Mouse (Mus musculus): ENCODE results near the gene Rps27l. TPM values are rescaled to one million over a fixed set of nuclear protein-coding genes. Genes with fewer than 3 reads are reported as not detected.

Gene Rps27l
- polyA plus RNA-seq, 1 experiment from 2014 or later = 744 TPM

- peaks cover 5% of the 10 kb centered on the region; the same call in 1 of the 2 replicates for H3K9me3 ChIP-seq (replicated peaks)
- H3K27me3 ChIP-seq (replicated peaks) = peaks cover 4% of the 10 kb centered on the region; the same call in 1 of the 2 replicates
- peaks cover 6% of the 10 kb centered on the region; the same call in 1 of the 2 replicates for H3K36me3 ChIP-seq
- ATAC-seq = no peak
- peaks cover 62% of the 10 kb centered on the region for H3K4me1 ChIP-seq
- H3K27ac ChIP-seq = peak overlapping the region; percentile 90
- WGBS (ENCODE audit: insufficient replicate concordance) = 47% methylated on average over 6 of the region's 6 CpGs
- H3K9ac ChIP-seq = peak overlapping the region; percentile 58
- peak overlapping the region; percentile 71 for H3K4me2 ChIP-seq
- H3K4me3 ChIP-seq = peak overlapping the region; percentile 40
These were observed 43.1 kb downstream of the Rps27l start for GRCm38 (mm10) chr9:66988888-66989414.

DNA sequence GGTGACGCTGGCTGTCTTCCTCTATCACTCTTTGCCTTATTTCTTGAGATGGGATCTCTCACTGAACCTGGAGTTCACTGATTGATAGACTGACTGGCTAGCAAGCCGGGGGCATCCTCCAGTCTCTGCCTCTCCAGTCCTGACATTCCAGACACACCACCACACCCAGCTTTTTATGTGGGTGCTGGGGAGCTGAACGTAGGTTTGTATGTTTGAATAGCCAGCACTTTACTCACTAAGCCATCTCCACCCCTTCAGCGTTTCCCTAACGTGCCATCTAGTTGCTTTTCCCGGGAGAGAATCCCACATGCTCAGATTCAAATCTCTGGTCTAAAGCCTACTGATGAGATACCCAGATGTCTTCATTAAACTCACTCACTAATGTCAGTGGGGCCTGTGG is 43.7 kb downstream of the Rps27l start:
- Histone ChIP-seq H3K36me3 (peaks cover 6% of the 10 kb centered on the region; the same call in 1 of the 2 replicates), H3K4me3 (peak overlapping the region; percentile 40; the same call in 1 of the 2 replicates), H3K9ac (no peak overlapping the region), H3K9me3 (replicated peaks) (peaks cover 5% of the 10 kb centered on the region; the same call in 1 of the 2 replicates), H3K4me1 (peaks cover 69% of the 10 kb centered on the region), H3K4me2 (peak overlapping the region; percentile 71), H3K27me3 (replicated peaks) (no peaks in the 10 kb centered on the region; the same call in 1 of the 2 replicates), H3K27ac (peak overlapping the region; percentile 90; the same call in 1 of the 2 replicates)
- WGBS (ENCODE audit: insufficient replicate concordance) = 70% methylated on average over 6 of the region's 6 CpGs
- ATAC-seq = no peak

- Histone ChIP-seq H3K4me2 (peak overlapping the region; percentile 71; the same call in 1 of the 2 replicates), H3K4me3 (no peak overlapping the region), H3K9me3 (replicated peaks) (peaks cover 5% of the 10 kb centered on the region; the same call in 1 of the 2 replicates), H3K36me3 (peaks cover 6% of the 10 kb centered on the region; the same call in 1 of the 2 replicates), H3K4me1 (peaks cover 70% of the 10 kb centered on the region), H3K27ac (peak overlapping the region; percentile 74), H3K27me3 (replicated peaks) (no peaks in the 10 kb centered on the region; the same call in 1 of the 2 replicates), H3K9ac (no peak overlapping the region)
- no peak for ATAC-seq
- 86% methylated on average over 5 of the region's 5 CpGs for WGBS (ENCODE audit: insufficient replicate concordance)
These were observed 44.2 kb downstream of the Rps27l start for GRCm38 (mm10) chr9:66990046-66990445.

DNA sequence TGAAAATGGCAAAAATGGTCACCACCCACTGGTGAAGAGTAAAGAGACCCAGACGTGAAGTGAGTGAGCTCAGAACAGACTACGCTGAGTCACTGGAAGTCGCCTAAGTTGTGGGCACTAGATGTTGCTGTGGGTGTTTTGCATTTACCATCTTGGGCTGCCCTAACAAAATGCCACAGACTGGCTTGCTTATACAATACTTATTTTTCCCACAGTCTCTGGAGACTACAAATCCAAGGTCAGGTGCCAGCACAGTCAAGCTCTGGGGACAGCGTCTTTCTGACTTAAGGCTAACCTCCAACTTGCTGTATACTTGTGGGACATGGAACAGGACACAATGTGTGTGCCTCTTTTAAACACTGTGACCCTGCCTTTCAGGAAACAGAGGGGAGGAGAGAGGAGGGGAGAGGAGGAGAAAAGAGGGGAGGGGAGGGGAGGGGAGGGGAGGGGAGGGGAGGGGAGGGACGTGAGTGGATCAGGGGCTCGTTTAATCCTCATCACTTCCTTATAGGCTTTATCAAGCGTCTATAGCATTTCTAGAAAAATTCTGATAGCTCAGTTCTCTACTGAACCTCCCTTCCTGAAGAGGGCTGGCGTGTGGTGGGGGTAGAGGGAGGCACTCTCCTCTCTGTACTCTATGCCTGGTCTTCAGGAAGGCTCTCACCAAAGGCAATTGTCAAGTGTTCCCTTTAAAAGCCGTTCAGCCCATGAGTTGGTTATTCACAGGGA is 45.3 kb downstream of the Rps27l start:
- Histone ChIP-seq H3K27ac (peak overlapping the region; percentile 74), H3K9ac (peak overlapping the region; percentile 42), H3K27me3 (replicated peaks) (no peaks in the 10 kb centered on the region), H3K4me3 (no peak overlapping the region), H3K36me3 (peaks cover 6% of the 10 kb centered on the region; the same call in 1 of the 2 replicates), H3K4me2 (peak overlapping the region; percentile 25), H3K4me1 (peaks cover 70% of the 10 kb centered on the region), H3K9me3 (replicated peaks) (peaks cover 5% of the 10 kb centered on the region; the same call in 1 of the 2 replicates)
- ATAC-seq = no peak
- 37% methylated on average over 9 of the region's 9 CpGs for WGBS (ENCODE audit: insufficient replicate concordance)

GRCm38 (mm10) chr9:66991750-66992410 is 46.0 kb downstream of the Rps27l start:
- H3K4me2 ChIP-seq = peak overlapping the region; percentile 25
- peaks cover 6% of the 10 kb centered on the region; the same call in 1 of the 2 replicates for H3K36me3 ChIP-seq
- H3K4me1 ChIP-seq = peaks cover 63% of the 10 kb centered on the region
- 62% methylated on average over 8 of the region's 8 CpGs for WGBS (ENCODE audit: insufficient replicate concordance)
- no peaks in the 10 kb centered on the region for H3K27me3 ChIP-seq (replicated peaks)
- H3K9ac ChIP-seq = no peak overlapping the region
- no peak overlapping the region for H3K4me3 ChIP-seq
- H3K9me3 ChIP-seq (replicated peaks) = peaks cover 5% of the 10 kb centered on the region; the same call in 1 of the 2 replicates
- ATAC-seq = no peak
- peak overlapping the region; percentile 74 for H3K27ac ChIP-seq

Other genes with a start within 250 kb of the Rps27l start
- gene Car12, start 232.4 kb upstream of the Rps27l start, polyA plus RNA-seq (2016; fragmentation: Nextera tagmentation; extraction: Ambion mirVana) = 0.29 and 0.45 TPM in 2 replicates
- 1.4 and 2.4 TPM in 2 replicates for gene Aph1b, start 150.6 kb upstream of the Rps27l start, polyA plus RNA-seq (2016; fragmentation: Nextera tagmentation; extraction: Ambion mirVana)
- gene Gm10647, start 149.0 kb upstream of the Rps27l start, polyA plus RNA-seq (2016; fragmentation: Nextera tagmentation; extraction: Ambion mirVana) = 0.07 and 0.15 TPM in 2 replicates
- 0.87 and 1.3 TPM in 2 replicates for gene Aph1c, start 111.4 kb upstream of the Rps27l start, polyA plus RNA-seq (2016; fragmentation: Nextera tagmentation; extraction: Ambion mirVana)
- 39.4 and 42.2 TPM in 2 replicates for gene Rab8b, start 26.4 kb upstream of the Rps27l start, polyA plus RNA-seq (2016; fragmentation: Nextera tagmentation; extraction: Ambion mirVana)
- 8.9 and 9.4 TPM in 2 replicates for gene Lactb, start 29.4 kb downstream of the Rps27l start, polyA plus RNA-seq (2016; fragmentation: Nextera tagmentation; extraction: Ambion mirVana)
- 214 and 225 TPM in 2 replicates for gene Tpm1, start 103.3 kb downstream of the Rps27l start, polyA plus RNA-seq (2016; fragmentation: Nextera tagmentation; extraction: Ambion mirVana)

Measured in liver, embryonic 12.5 days (tissue).